Mouse (Mus musculus) liver, embryonic 16.5 days (tissue): ENCODE measurements around the gene Mrpl52. TPM values are rescaled to one million over a fixed set of nuclear protein-coding genes. Genes with fewer than 3 reads are reported as not detected.
A peak's percentile ranks its signal among the peaks of the same experiment; 100 is the strongest.

Experiments
- ATAC-seq: fragments of 200-750 bp; cut with Nextera tagmentation; 2 replicates; pipeline ENCODE4 v1.8.0; 2017; ENCODE audit warnings: low read depth, mild to moderate bottlenecking, moderate number of reproducible peaks, moderate library complexity
- H3K27ac ChIP-seq: fragments of 300-500 bp; sonication (generic); 2 replicates; pipeline ENCODE4 v1.5.1; 2014; ENCODE audit warnings: mild to moderate bottlenecking, low read length
- H3K27me3 ChIP-seq: fragments of 300-500 bp; sonication (generic); 2 replicates; pipeline ENCODE4 v1.6.1; 2014; ENCODE audit warnings: low read depth, low read length, mixed read lengths; ENCODE audit not compliant: control insufficient read depth, insufficient read depth
- H3K36me3 ChIP-seq: fragments of 300-500 bp; sonication (generic); 2 replicates; pipeline ENCODE4 v1.6.1; 2014; ENCODE audit warnings: mild to moderate bottlenecking; ENCODE audit not compliant: control insufficient read depth, insufficient read depth
- H3K4me1 ChIP-seq: fragments of 300-500 bp; sonication (generic); 2 replicates; pipeline ENCODE4 v1.6.1; 2014; ENCODE audit warnings: low read depth, low read length, mixed read lengths; ENCODE audit not compliant: control insufficient read depth
- H3K4me2 ChIP-seq: fragments of 300-500 bp; sonication (generic); 2 replicates; pipeline ENCODE4 v1.6.1; 2014; ENCODE audit warnings: low read depth, low read length, mixed read lengths
- H3K4me3 ChIP-seq: fragments of 300-500 bp; sonication (generic); 2 replicates; pipeline ENCODE4 v1.5.1; 2014; ENCODE audit warnings: low read depth, mild to moderate bottlenecking, low read length
- H3K9ac ChIP-seq: fragments of 300-500 bp; sonication (generic); 2 replicates; pipeline ENCODE4 v1.6.1; 2014; ENCODE audit warnings: low read depth, low read length
- H3K9me3 ChIP-seq: fragments of 300-500 bp; sonication (generic); replicated peaks from 2 replicates; pipeline ENCODE4 v1.6.1; 2016; ENCODE audit warnings: low read length; ENCODE audit not compliant: control insufficient read depth
- WGBS: fragments of 180-500 bp; shearing (Covaris S2); extraction: QIAGEN DNeasy Blood & Tissue Kit; methylation state at CpG from one replicate; pipeline ENCODE4 v1.1.7; 2014; ENCODE audit not compliant: insufficient replicate concordance; 5-methylcytosine and 5-hydroxymethylcytosine counted together
- polyA plus RNA-seq: library from polyadenylated mRNA; unstranded; fragments of >200 nt; fragmentation: Nextera tagmentation; extraction: Ambion mirVana; gene quantifications from 2 replicates; pipeline ENCODE4 v1.2.1, GENCODE M21; 2015

Mrpl52 gene
- polyA plus RNA-seq, 1 experiment from 2014 or later: 161 TPM

GRCm38 (mm10) chr14:54445476-54445875 is 18.8 kb downstream of the Mrpl52 start:
- 54% methylated on average over 3 of the region's 3 CpGs for WGBS
- H3K27ac ChIP-seq: no peak overlapping the region
- no peak overlapping the region for H3K4me3 ChIP-seq
- H3K36me3 ChIP-seq: no peaks in the 10 kb centered on the region
- H3K9me3 ChIP-seq: no peaks in the 10 kb centered on the region
- no peak overlapping the region for H3K4me2 ChIP-seq
- H3K9ac ChIP-seq: no peak overlapping the region
- H3K4me1 ChIP-seq: peaks cover 12% of the 10 kb centered on the region
- ATAC-seq: no peak
- no peaks in the 10 kb centered on the region for H3K27me3 ChIP-seq

GRCm38 (mm10) chr14:54453566-54453965 is 26.9 kb downstream of the Mrpl52 start:
- no peak for ATAC-seq
- H3K4me2 ChIP-seq: no peak overlapping the region
- H3K9me3 ChIP-seq: no peaks in the 10 kb centered on the region
- 71% methylated on average over 9 of the region's 9 CpGs for WGBS
- H3K27ac ChIP-seq: no peak overlapping the region
- H3K36me3 ChIP-seq: no peaks in the 10 kb centered on the region
- peaks cover 16% of the 10 kb centered on the region for H3K4me1 ChIP-seq
- no peak overlapping the region for H3K9ac ChIP-seq
- H3K4me3 ChIP-seq: no peak overlapping the region
- no peaks in the 10 kb centered on the region for H3K27me3 ChIP-seq

- Histone ChIP-seq H3K27ac (no peak overlapping the region), H3K4me2 (no peak overlapping the region)
- ATAC-seq: no peak
Observed at GRCm38 (mm10) chr14:54454669-54455528, 28.2 kb downstream of the Mrpl52 start.

GRCm38 (mm10) chr14:54457907-54458569 is 31.3 kb downstream of the Mrpl52 start:
- H3K27me3 ChIP-seq: no peaks in the 10 kb centered on the region
- H3K27ac ChIP-seq: no peak overlapping the region
- H3K4me1 ChIP-seq: peaks cover 19% of the 10 kb centered on the region
- no peak overlapping the region for H3K9ac ChIP-seq
- no peak overlapping the region for H3K4me2 ChIP-seq
- no peaks in the 10 kb centered on the region for H3K9me3 ChIP-seq
- WGBS: 60% methylated on average over 14 of the region's 14 CpGs
- no peaks in the 10 kb centered on the region for H3K36me3 ChIP-seq
- no peak overlapping the region for H3K4me3 ChIP-seq
- ATAC-seq: 0 out of 2 replicates have a peak, but pooled peaks have one; percentile 16

More at GRCm38 (mm10) chr14:54454669-54455528, 28.2 kb downstream of the Mrpl52 start:
- peaks cover 8% of the 10 kb centered on the region for H3K4me1 ChIP-seq
- H3K9ac ChIP-seq: no peak overlapping the region
- H3K36me3 ChIP-seq: no peaks in the 10 kb centered on the region
- H3K27me3 ChIP-seq: no peaks in the 10 kb centered on the region
- H3K4me3 ChIP-seq: no peak overlapping the region
- H3K9me3 ChIP-seq: no peaks in the 10 kb centered on the region
- 44% methylated on average over 11 of the region's 11 CpGs for WGBS

DNA sequence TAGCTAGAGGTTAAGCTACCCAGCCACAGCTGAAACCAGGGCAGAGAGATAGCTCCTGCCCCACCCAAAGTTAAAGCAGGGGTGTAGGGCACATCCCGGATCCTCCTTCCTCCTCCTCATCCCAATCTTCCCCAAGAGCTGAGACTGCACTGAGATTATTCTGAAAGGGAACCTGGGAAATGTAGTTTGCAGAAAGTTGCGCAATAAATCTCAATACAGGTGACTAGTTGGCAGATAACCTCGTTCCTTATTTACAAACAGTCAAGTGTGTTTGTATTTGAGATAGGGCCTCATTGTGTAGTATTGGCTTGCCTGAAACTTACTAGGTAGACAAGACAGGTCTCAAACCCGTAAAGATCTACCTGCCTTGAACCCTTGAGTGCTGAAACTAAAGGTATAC is 35.4 kb downstream of the Mrpl52 start:
- Histone ChIP-seq H3K27ac (0 out of 2 replicates have a peak overlapping the region, but pooled peaks have one; percentile 14), H3K4me1 (peaks cover 29% of the 10 kb centered on the region), H3K9me3 (no peaks in the 10 kb centered on the region), H3K4me3 (no peak overlapping the region), H3K27me3 (no peaks in the 10 kb centered on the region), H3K4me2 (no peak overlapping the region), H3K36me3 (peaks cover 3% of the 10 kb centered on the region), H3K9ac (no peak overlapping the region)
- WGBS: 60% methylated on average over 4 of the region's 4 CpGs
- no peak for ATAC-seq

DNA sequence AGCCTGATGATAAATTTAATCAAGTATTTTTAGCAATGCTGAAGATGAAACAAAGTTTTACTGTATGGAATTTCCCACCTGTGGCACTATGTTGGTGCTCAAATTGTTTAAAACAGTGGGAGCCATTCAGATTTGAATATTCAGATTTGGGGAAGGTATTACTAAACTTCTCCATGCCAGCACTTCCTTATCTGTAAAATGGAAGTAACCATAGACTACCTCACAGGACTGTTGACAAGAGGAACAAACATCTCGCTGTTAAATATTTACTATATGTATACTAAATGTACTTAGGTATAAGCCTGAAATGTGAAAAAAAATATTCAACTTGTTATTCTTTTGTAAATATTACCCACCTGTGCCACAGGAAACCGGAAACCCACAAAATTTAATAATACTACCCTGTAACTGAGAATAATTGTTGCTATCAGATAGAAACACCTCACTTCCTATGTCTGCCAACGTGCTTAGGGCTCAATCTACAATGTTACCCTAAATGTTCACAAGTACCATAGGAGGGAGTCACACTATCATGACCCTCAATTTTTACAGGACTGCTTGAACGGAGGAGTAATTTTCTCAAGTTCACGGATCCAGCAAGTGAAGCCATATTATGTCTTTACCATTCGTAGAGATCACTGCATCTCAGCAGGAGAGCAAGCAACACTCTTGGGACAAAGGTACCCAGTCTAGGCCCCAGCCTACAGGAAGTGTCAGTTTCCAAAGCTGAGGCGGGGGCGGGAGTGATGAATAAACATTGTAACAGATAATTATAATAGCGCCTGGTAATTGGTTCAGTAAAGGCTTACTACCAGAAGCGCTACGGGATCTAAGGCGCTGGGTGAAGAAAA is 36.6 kb downstream of the Mrpl52 start:
- Histone ChIP-seq H3K27me3 (no peaks in the 10 kb centered on the region), H3K9ac (peak overlapping the region; percentile 92), H3K4me1 (peaks cover 29% of the 10 kb centered on the region), H3K4me3 (peak overlapping the region; percentile 97), H3K36me3 (peaks cover 14% of the 10 kb centered on the region), H3K9me3 (no peaks in the 10 kb centered on the region), H3K4me2 (peak overlapping the region; percentile 89), H3K27ac (peak overlapping the region; percentile 92)
- 9% methylated on average over 12 of the region's 12 CpGs for WGBS
- ATAC-seq: peak; percentile 31

DNA sequence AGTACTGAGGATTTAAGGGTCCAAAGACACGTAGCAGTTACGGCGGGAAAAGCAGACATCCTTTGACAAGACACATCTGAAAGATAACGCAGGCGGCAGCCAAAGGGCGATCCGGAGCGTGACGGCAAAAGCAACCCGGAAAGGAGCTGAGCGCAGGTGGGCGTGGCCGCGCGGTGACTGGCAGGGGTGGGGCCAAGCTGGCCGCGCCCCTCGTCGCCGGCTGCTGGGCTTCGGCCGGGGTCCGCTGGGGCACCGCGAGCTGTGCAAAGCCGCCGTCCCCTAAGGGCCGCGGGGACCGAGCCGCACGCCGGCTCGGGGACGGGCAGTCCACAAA is 37.2 kb downstream of the Mrpl52 start, which contains the start of gene Lrp10:
Lrp10 (plus strand) TSS at position 179 of the 334 bp plus-strand sequence.
- H3K27me3 ChIP-seq: no peaks in the 10 kb centered on the region
- ATAC-seq: peak; percentile 87
- H3K36me3 ChIP-seq: peaks cover 20% of the 10 kb centered on the region
- peak within 1 kb of the TSS; percentile 89 for H3K4me2 ChIP-seq
- peak within 1 kb of the TSS; percentile 92 for H3K9ac ChIP-seq
- no peaks in the 10 kb centered on the region for H3K9me3 ChIP-seq
- peak within 1 kb of the TSS; percentile 92 for H3K27ac ChIP-seq
- WGBS: 0% methylated on average over 35 of the region's 35 CpGs
- H3K4me1 ChIP-seq: peaks cover 29% of the 10 kb centered on the region
- peak within 1 kb of the TSS; percentile 97 for H3K4me3 ChIP-seq

DNA sequence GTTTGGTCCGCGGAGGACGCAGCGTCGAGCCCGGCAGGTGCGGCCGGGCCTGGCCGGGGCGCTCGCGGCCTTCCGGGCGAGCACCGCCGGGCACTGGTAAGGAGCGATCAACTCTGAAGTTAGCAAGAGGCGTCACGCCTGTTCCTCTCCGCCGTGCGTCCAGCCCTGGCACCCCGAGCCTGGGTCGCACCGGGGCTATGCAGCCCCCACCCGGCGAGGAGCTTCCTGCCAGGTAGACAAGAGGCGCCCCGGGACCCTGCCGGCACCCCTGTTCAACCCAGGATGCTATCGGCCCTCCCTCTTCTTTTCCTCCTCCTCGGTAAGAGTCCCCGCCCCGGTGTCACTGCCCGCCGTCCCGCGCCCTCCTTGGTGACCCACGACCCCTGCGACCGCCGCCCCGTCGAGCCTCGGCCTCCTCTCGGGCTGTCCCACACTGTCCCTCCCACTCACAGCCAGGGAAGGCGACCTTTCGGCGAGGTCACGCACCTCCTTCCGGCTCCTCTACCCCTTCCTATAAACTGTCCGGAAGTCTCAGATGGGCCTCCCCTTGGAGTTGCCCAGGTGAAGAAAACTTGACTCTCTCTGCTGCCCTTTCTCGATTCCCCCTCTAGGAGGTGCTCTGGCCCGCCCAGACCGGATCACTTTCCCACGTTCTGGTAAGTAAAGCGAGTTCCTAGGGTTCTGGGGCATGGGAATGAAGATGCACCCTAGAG is 37.7 kb downstream of the Mrpl52 start:
- H3K4me2 ChIP-seq: peak overlapping the region; percentile 89
- peak overlapping the region; percentile 92 for H3K27ac ChIP-seq
- peaks cover 29% of the 10 kb centered on the region for H3K4me1 ChIP-seq
- H3K9me3 ChIP-seq: no peaks in the 10 kb centered on the region
- WGBS: under 1% methylated on average over 54 of the region's 57 CpGs
- H3K27me3 ChIP-seq: no peaks in the 10 kb centered on the region
- peak; percentile 65 for ATAC-seq
- H3K4me3 ChIP-seq: peak overlapping the region; percentile 97
- H3K9ac ChIP-seq: peak overlapping the region; percentile 92
- peaks cover 24% of the 10 kb centered on the region for H3K36me3 ChIP-seq
